Mouse (Mus musculus): ENCODE measurements around the gene Txlnb. TPM values are rescaled to one million over a fixed set of nuclear protein-coding genes. Genes with fewer than 3 reads are reported as not detected.

Txlnb gene
- polyA plus RNA-seq, 1 experiment from 2014 or later: 1.5 TPM

GRCm38 (mm10) chr10:17880038-17880437 lies 84.0 kb downstream of the Txlnb start:
- ATAC-seq (ENCODE audit: low FRiP score): no peak
- H3K27me3 ChIP-seq (replicated peaks): no peaks in the 10 kb centered on the region
- H3K4me3 ChIP-seq (replicated peaks): no peak overlapping the region
- no peak overlapping the region for H3K9ac ChIP-seq (replicated peaks)
- no peaks in the 10 kb centered on the region for H3K36me3 ChIP-seq
- WGBS: 92% methylated on average over 3 of the region's 3 CpGs
- H3K4me2 ChIP-seq: no peak overlapping the region
- H3K4me1 ChIP-seq: no peaks in the 10 kb centered on the region
- H3K27ac ChIP-seq (replicated peaks): no peak overlapping the region
- H3K9me3 ChIP-seq (replicated peaks): no peaks in the 10 kb centered on the region

- Histone ChIP-seq H3K27me3 (replicated peaks) (no peaks in the 10 kb centered on the region), H3K27ac (replicated peaks) (no peak overlapping the region), H3K4me3 (replicated peaks) (no peak overlapping the region), H3K4me1 (no peaks in the 10 kb centered on the region), H3K36me3 (no peaks in the 10 kb centered on the region), H3K9me3 (replicated peaks) (no peaks in the 10 kb centered on the region), H3K9ac (replicated peaks) (no peak overlapping the region), H3K4me2 (no peak overlapping the region)
- 62% methylated on average over 2 of the region's 2 CpGs for WGBS
- ATAC-seq (ENCODE audit: low FRiP score): no peak
Observed at GRCm38 (mm10) chr10:17880724-17881123, 84.7 kb downstream of the Txlnb start.

Other genes starting within 250 kb of the Txlnb start
- 66.5 and 72.7 TPM in 2 replicates for gene Cited2, start 73.0 kb upstream of the Txlnb start, polyA plus RNA-seq (2015; fragmentation: Nextera tagmentation; extraction: Ambion mirVana)
- 4.3 and 4.9 TPM in 2 replicates for gene Heca, start 151.8 kb downstream of the Txlnb start, polyA plus RNA-seq (2015; fragmentation: Nextera tagmentation; extraction: Ambion mirVana)
- gene Abracl, start 227.1 kb downstream of the Txlnb start, polyA plus RNA-seq (2015; fragmentation: Nextera tagmentation; extraction: Ambion mirVana): 56.5 and 85.4 TPM in 2 replicates